Mouse (Mus musculus): ENCODE data around the gene Hoxd3.

Gene Hoxd3

DNA sequence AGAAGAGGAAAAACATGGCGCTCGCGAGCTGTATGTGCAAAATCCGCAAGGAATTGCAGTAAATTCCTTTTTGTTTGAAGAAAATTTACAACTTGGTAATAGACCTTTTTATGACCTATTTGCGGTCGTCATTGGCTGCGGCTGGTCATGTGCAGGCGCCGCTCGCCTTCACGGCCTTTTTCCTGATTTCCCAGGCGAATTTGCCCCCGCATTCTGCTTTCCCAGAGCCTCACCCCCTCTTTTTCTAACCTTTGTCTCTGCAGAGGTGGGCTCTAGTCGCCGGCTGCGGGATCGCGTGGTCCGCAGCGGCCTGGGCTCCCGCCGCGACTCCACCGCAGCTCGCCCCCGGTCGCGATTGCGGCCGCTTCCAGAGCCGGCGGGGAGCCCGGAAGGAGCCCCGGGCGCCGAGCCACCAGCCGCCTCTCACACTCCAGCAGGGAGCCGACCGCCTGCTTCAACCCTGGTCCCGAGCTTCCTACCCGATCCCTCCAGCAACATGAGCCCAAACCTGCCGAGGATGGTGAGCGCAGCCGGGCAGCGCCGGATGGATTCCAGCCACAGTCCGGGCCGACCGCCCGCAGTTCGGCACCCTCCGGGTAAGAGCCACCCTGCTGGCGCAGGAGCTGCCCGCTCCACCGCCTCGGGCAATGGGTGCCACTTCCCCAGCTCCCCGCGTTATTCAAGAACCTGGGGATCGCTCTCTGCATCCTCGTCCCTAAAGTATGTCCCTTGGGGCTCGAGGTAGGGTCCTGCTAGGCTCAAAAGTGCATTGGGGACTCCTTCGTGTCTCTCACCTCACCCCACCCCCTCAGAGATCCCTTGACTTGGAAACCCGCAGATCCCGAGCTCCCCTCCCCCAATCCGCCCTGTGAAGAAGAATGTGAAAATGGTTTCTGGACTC, at the start of gene Hoxd3, which contains the start of gene Hoxd4:
Gene Hoxd3, plus strand, starts transcription at position 207 of the 901 bp plus-strand sequence.
Gene Hoxd4, plus strand, starts transcription at position 209 of the 901 bp plus-strand sequence.
- DNase-seq = no peak

DNA sequence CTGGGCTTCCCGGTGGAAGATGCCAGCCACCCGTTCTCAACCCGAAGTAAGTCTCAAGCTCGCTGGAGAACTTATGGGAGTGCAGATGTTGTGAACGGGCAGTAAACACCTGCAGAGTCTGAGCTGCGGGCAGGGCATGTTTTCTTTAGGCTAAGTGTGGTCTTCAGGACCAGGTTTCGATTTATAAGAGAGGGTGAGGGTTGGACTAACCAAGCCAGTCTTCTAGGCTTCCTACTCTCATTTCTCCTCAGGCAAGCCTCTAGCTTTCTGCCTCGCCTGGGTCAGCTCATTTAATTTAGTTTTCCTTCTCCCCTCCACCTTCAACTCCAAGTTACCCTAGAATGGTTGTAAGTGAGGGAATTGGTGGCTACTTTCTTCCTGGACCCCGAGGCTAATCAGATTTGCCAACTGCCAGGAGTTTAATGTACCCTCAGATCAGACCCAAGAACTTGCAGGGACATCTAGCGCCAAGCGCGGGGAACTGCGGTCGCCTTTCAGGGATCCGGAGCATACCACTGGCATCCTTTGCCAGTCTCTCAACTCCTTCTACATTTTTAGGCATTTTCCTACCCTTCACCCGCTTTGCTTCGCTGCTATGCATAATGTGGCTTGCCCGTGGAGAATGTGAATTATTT, 48.3 kb upstream of the Hoxd3 start:
- no peak for DNase-seq

DNA sequence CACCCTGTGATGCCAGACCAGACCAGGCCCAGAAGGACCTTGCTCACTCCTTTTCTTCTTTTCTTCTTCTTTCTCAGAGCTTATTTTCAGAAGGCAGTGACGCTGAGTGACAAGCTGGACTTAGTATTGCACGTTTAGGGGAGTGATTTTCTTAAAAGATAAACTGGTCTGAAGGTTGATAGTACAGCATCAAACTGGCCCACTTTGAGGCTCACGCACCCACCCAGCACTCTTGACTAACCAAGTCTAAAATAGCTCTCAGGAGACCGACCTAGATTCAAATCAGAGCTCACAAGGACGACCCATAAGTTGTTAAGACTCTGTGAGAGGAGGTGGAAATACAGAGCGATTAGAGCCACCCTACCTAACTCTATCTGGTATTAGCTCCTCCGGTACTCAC, 45.3 kb upstream of the Hoxd3 start:
- no peak for DNase-seq

DNA sequence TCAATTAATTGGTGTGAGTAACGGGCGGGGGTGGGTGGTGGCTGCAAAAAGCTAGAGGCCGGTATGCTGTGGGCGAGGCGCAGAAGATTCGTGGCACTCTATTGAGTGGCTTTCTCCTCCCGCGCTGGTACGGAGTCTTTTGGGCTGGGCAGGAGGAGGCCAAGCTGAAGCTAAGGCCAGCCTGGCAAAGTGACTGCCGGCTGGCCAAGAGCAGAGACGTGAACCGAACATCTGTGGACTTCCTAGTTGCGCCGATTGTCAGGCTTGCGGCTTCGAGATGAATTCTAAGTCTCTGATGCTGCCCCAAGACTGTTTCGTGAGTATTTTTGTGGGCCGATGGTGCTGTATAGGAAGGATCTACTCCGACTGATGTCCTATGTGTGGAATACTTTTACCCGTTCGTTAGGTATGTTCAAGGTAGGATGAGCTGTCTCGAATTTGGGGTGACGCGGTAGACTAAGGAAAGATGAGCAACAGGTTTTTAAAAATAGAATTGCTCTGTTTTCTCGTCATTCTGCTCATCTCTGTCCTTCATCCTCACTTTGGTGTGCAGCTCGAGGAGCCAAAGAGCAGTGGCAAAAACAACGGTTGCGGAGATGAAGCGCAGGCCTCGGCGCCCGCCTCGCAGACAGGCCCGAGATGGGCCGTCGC, 44.4 kb upstream of the Hoxd3 start:
- DNase-seq = no peak

DNA sequence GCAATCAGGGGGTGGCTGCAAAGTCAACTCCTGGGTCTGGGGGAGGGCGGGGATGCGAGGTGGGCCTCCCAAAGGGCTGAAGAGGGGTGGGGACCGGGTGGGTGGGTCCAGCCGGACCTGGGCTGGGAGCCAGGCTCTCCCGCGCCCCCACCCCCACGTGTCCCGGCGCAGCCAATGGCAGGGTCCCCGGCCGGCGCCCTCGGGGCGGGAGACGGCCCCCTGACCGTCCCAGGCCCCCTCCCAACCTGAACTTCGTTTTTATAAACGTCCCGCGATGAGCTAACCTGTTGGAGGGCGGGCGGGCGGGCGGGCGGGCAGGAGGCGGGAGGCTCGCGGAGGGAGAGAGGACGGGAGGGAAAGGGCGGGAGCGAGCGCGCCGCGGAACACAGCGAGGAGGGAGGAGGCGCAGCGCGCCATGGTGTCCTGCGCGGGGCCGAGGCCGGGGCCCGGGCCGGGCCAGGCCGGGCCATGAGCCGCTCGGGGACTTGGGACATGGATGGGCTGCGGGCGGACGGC, 43.8 kb upstream of the Hoxd3 start, which contains the start of gene Hoxd13:
Gene Hoxd13, plus strand, starts transcription at position 469 of the 516 bp plus-strand sequence.
- no peak for DNase-seq

DNA sequence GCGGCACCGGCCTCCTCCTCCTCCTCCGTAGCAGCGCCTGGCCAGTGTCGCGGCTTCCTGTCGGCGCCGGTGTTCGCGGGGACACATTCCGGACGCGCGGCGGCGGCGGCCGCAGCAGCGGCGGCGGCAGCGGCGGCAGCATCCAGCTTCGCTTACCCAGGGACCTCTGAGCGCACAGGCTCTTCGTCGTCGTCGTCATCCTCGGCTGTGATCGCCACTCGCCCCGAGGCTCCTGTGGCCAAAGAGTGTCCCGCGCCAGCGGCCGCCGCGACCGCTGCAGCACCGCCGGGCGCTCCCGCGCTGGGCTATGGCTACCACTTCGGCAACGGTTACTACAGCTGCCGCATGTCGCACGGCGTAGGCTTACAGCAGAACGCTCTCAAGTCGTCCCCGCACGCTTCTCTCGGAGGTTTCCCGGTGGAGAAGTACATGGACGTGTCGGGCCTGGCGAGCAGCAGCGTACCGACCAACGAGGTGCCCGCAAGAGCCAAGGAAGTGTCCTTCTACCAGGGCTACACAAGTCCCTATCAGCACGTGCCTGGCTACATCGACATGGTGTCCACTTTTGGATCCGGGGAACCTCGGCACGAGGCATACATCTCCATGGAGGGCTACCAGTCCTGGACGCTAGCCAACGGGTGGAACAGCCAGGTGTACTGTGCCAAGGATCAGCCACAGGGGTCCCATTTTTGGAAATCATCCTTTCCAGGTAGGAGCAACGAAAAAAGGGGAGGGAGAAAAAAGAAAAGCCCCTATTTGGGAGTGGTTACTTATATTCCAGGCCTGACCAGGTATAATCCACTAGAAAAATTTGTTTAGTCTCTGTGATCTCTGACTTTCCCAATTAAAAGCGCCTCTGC, 43.1 kb upstream of the Hoxd3 start:
- no peak for DNase-seq

DNA sequence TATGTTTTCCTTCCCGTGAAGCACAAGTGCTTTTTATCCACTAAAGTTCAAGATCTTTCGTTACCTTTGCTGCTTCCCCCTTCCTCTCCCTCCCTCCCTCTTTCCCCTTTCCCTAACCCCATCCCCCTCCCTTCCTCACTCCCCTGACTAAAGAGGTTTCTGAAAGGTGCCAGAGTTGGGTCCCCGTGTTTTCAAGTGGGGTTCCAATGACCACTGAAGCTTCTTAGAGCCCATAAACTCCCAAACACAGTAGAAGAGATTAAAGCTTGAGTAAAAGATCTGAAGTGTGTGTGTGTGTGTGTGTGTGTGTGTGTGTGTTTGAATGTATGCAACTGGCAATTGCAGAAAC, 42.5 kb upstream of the Hoxd3 start:
- no peak for DNase-seq

DNA sequence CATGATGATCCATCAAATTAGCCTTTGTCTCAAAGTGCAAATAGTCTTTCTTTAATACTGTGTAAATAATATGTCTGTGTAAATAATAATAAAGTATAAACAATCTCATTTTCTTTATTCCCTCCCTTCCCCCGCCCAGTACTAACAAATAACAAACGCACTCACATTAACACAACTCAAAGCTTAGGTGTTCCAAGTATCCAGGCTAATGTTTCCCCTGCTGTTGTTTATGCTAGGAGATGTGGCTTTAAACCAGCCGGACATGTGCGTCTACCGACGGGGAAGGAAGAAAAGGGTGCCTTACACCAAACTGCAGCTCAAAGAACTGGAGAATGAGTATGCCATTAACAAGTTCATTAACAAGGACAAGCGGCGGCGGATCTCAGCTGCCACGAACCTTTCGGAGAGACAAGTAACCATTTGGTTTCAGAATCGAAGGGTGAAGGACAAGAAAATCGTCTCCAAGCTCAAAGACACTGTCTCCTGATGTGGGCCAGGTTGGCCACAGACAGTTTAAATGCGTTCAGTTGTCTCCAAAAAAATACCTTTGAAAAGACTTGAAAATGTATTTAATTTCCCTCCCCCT, 42.0 kb upstream of the Hoxd3 start:
- no peak for DNase-seq

DNA sequence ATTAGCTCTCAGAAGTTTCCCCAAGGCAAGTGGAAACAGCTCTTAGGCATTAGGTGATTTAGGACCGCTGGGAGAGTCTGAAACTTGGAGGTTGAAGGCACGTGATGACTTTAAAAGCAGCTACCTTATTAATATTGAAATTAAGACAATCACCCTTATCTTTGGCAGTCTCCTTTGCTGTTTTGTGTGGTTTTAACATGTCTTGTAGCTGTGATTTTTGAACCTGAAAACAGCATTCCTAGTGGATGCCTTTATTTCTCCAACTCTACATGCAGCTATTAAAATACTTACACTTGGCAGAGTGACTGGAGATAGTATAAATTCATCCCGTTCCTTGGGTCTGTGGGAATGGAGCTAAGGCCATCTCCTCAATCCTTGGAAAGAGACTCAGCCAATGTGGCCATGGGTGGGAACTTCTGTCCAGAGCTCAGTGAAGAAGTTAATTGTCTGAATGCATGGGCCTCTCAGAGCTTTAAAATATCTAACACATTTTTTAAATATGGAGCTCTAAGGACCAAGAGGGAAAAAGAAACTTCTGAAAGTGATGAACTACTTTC, 41.0 kb upstream of the Hoxd3 start:
- no peak for DNase-seq

DNA sequence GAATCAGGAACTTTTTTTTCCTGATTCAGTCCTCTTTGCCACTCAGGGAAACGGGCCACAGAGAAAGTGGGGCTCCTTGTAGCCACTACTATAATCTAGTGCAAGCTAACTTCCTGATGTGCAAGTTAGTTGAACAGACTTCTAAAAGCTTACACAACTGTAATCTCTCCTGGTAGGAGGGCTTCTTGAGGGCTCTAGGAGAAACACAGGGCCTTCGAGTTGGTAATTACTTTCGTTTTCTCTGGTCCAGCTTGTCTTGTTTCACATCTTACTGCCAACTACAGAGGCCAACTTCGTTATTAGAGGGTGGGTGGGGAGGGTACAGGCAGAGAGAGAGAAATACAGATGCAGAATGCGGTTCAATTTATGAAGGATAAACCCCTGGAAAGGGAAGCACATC, 39.9 kb upstream of the Hoxd3 start:
- DNase-seq = no peak

DNA sequence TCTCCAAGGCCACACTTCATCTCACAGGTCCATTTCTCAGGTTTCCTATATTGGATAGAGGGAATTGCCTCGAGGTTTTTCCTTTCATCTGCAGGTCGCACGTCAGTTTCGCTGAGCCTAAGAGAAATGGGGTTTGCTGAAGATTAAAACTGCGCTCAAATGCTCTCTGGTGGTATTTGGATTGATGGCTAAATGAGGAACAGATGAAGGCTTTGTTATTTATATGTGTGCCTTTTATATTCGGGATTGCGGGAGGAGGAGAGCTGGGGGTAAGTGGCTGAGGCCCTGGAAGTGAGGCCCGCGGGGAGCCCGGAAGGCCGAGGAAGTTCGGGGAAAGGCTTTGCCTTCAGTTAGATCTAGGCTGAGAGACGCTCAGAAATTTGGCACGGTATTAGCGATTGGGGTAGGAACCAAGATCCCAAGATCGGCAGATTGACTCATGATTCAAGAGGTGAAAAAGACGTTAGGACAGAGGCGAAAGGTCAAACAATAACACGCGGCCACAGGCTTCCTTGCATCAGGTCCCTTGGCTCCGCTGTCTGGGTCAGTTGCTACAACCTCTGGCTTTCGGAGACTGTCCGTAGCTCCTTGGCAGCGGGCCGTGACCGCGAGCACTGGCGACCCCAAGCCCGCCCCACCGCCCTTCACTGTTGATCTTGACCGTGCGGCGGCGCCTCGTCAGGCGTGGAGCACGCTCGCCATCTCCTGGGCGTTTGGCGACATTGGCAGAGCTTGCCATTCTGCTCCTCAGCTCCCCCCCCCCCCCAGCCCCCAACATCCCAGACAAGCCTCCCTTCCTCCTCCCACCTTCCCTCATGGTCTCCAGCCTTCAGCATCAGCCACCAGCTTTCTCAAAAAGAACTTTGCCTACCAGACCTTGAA, 39.0 kb upstream of the Hoxd3 start:
- DNase-seq = no peak

DNA sequence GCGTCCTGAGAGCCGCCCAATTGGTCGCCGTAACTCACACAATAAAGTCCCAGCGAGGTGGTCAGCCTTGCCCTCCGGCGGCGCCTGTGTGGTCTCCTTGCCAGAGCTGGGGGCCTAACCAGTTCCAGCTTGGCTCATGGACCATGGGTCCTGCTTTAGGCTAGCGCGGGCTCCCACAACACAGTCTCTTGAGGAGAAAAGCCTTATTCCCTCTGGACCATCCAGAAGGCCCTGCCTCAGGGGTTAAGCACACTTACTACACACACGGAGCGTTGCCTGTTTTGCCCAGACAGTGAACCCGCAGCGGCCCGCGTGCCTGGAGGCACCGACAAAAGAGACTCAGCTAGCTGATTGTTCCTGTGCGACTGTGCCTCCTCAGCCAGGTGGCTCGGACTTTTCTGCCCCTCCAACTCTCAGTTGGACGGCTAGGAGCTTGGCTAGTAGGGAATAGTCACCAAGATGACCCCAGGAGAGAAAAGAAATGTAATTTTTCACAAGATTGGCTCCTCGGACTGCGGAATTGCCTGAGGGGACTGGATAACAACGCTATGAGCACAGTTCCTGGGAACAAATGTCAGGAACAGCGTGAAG, 37.8 kb upstream of the Hoxd3 start:
- no peak for DNase-seq

DNA sequence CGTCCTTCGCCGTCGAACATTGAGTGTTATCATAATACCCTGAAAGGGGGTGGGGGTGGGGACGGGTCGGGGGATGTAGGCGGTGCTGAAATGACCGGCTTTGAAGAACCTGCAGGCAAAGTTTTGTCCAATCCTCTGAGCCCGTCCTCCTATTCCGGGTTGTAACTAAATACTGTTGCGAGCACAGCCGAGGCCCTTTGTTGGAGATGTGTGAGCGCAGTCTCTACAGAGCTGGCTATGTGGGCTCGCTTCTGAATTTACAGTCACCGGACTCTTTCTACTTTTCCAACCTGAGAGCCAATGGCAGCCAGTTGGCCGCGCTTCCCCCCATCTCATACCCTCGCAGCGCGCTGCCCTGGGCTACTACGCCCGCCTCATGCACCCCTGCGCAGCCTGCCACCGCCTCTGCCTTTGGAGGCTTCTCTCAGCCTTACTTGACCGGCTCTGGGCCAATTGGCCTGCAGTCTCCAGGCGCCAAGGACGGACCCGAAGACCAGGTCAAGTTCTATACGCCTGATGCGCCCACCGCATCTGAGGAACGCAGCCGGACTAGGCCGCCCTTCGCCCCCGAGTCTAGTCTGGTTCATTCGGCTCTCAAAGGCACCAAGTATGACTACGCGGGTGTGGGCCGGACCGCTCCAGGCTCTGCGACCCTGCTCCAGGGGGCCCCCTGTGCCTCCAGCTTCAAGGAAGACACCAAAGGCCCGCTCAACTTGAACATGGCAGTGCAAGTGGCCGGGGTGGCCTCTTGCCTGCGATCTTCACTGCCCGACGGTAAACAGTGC, 36.7 kb upstream of the Hoxd3 start, which contains the start of gene Hoxd12:
Gene Hoxd12, plus strand, starts transcription at position 133 of the 785 bp plus-strand sequence.
- DNase-seq = no peak

DNA sequence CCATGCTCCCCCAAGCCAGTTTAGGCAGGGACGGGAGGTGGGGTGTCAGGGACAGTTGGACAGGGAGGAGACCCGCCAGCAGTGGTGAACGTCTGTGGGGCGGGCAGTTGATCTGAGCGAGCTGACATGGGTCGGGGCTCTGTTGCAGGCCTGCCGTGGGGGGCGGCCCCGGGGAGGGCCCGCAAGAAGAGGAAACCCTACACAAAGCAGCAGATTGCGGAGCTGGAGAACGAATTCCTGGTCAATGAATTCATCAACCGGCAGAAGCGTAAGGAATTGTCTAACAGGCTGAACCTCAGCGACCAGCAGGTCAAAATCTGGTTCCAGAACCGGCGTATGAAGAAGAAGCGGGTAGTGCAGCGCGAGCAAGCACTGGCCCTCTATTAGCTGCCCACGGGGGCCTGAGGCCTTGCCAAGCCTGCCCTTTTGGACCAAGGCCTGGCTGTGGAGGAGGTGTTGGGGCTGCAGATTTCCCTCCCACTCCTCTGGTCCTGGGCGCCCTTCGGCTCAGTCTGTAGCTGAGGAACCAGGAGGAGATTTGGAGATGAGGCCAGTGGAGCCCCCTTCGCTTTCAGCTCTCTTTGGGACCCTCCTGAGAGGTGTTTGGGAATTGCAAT, 36.0 kb upstream of the Hoxd3 start:
- DNase-seq = no peak

DNA sequence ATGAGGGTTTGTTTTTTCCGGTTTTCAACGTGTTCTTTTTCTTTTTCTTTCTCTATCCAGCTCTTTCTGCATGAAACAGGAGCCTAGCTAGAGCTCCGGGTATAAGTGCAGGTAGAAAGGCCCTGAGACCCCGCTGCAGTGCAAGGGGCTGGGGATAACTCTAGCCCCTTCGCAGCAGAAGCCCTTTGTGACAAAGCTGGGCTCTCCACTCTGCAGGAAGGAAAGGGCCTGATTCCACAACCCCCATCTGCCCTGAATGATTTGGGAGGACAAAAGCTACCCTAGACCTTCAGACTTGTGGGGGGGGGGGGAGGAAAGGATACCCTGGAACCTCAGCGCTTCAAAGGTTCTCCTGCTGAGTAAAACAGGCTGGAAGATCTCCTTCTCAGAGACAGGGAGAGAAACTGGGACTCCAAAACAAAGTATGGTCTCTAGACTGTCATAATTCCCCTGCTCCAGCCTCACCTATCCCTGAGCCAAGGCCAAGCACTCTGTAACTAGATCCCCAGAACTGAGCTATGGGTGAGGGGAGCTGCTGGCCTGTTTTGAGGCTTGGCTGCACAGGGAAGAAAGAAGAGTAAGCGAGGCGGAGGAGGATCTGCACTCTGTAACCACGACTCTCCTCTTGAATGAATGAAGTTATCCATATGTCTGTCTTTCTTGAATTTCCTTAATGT, 35.2 kb upstream of the Hoxd3 start:
- DNase-seq = no peak

DNA sequence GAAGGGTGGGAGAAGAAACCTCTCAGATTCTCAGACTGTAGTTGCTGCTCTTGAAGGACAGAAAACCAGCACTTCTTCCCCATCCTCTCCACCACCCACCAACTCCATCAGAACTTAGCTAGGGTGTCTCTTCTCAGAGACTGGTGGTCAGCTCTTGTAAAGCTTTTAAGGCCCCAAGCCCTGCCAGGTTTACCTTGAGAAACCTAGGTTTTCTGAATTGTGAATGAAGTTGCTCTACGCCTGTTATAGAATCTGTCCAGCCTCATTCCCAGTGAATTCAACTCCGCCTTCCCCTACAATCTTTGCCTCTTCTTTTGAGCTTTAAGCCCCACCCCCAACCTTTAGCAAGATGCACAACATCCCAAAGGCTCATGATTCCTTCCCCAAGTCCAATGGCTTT, 34.6 kb upstream of the Hoxd3 start:
- DNase-seq = no peak

DNA sequence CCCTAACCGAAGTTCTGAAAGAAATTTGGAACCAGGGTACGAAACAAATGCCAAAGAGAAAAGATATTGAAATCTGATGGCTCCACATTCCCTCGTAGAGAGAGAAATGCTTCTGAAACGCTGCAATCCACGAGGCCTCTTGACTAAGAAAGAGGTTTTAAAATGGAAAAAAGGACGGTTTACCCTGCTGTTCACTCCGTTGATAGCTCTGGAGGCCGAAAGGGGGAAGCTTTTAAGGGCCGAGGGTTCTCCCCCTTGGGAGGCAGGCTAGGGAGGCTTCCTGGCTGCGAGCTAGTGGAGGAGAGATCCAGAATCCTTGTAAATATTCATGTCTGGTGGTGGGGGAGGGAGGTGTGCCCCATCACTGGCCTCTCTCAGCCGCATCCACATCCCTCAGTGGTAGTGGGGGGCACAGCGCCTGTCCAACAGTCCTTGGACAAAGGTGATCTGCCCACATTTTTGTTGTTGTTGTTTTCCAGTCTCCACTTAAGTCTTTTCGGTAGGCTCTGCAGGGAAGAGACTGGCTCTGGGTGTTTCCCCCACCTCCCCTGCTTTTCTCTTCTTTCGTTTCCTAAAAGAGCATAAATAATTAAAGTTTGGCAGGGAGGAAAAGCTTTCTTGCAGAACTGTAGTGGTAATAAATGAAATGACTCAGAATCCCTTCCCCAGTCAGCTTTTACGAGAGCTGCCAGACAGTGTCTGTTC, 32.7 kb upstream of the Hoxd3 start, which contains the start of gene Hoxd11:
Gene Hoxd11, plus strand, starts transcription at position 667 of the 705 bp plus-strand sequence.
- DNase-seq = no peak

DNA sequence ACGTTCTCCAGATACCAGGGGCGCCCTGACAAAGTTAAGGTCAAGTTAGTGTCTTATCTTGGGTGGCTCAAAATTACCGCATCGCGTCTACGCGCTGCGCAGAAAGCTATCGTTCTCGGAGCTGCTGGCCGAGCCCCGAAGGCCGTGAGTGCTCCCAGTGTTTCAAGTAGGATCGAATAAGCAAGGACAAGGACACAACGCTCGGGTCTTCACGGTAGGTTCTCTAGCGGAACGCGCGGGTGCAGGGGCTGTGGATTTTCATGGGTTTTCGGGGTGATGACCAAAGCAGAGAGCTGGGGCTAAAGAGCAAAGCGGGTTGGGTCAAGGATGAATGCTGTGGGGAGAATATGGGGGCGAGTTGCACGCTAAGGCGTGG, 32.1 kb upstream of the Hoxd3 start:
- no peak for DNase-seq
